Mouse (Mus musculus) neural tube, embryonic 13.5 days (tissue): ENCODE measurements around the gene Plxna4. TPM values are rescaled to one million over a fixed set of nuclear protein-coding genes. Genes with fewer than 3 reads are reported as not detected.

Source experiments
- ATAC-seq: fragments of 200-750 bp; cut with Nextera tagmentation; 2 replicates; pipeline ENCODE4 v1.8.0; 2017; ENCODE audit warnings: low read depth, mild to moderate bottlenecking, moderate TSS enrichment, moderate library complexity
- H3K27ac ChIP-seq: fragments of 300-500 bp; sonication (generic); replicated peaks from 2 replicates; pipeline ENCODE4 v1.5.1; 2015; ENCODE audit warnings: moderate library complexity, mild to moderate bottlenecking, inconsistent platforms
- H3K27me3 ChIP-seq: fragments of 300-500 bp; sonication (generic); 2 replicates; pipeline ENCODE4 v1.6.1; 2015; ENCODE audit warnings: mild to moderate bottlenecking, inconsistent platforms
- H3K36me3 ChIP-seq: fragments of 300-500 bp; sonication (generic); 2 replicates; pipeline ENCODE4 v1.6.1; 2015; ENCODE audit warnings: mild to moderate bottlenecking, inconsistent platforms
- H3K4me1 ChIP-seq: fragments of 300-500 bp; sonication (generic); replicated peaks from 2 replicates; pipeline ENCODE4 v1.6.1; 2015; ENCODE audit warnings: inconsistent platforms
- H3K4me2 ChIP-seq: fragments of 300-500 bp; sonication (generic); 2 replicates; pipeline ENCODE4 v1.6.1; 2015; ENCODE audit warnings: inconsistent platforms, mild to moderate bottlenecking, moderate library complexity
- H3K4me3 ChIP-seq: fragments of 300-500 bp; sonication (generic); 2 replicates; pipeline ENCODE4 v1.5.1; 2015; ENCODE audit warnings: mild to moderate bottlenecking, inconsistent platforms
- H3K9ac ChIP-seq: fragments of 300-500 bp; sonication (generic); 2 replicates; pipeline ENCODE4 v1.6.1; 2015; ENCODE audit warnings: moderate library complexity, mild to moderate bottlenecking, inconsistent platforms
- H3K9me3 ChIP-seq: fragments of 300-500 bp; sonication (generic); 2 replicates; pipeline ENCODE4 v1.6.1; 2016; ENCODE audit warnings: inconsistent platforms
- WGBS: fragments of 180-500 bp; shearing (Covaris S2); methylation state at CpG from one replicate; pipeline ENCODE4 v1.1.7; 2015; 5-methylcytosine and 5-hydroxymethylcytosine counted together
- polyA plus RNA-seq: library from polyadenylated mRNA; unstranded; fragments of >200 nt; fragmentation: Nextera tagmentation; extraction: Ambion mirVana; gene quantifications from 2 replicates; pipeline ENCODE4 v1.2.1, GENCODE M21; 2015

Gene Plxna4
- polyA plus RNA-seq, 1 experiment from 2014 or later, result 17.1 TPM

DNA sequence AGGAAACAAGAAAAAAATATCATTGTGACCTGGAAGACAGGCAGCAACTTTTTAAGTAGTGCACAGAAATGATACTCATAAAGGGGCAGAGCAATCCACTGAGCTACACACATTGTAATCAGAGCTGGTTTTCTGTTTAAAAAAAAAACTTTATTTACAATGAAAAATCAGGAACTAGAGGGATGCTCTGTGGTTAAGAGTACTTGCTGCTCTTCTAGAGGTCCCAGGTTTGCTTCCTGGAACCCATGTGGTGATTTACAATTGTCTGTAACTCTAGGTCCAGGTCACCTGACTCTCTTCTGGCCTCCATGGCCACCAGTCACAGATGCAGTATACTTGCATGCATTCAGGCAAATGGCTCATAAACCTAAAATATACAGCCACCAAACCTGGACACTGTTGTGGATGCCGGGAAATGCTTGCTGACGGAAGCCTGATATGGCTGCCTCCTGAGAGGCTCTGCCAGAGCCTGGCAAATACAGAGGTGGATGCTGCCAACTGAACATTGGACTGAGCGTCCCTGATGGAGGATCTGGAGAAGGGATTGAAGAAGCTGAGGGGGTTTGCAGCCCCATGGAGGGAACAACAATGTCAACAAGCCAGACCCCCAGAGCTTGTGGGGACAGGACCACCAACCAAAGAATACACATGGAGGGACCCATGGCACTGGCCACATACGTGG, 465.3 kb downstream of the Plxna4 start:
- no peaks in the 10 kb centered on the region for H3K4me1 ChIP-seq
- no peak overlapping the region for H3K27ac ChIP-seq
- 91% methylated on average over 4 of the region's 4 CpGs for WGBS
- no peak for ATAC-seq
- no peak overlapping the region for H3K9ac ChIP-seq
- H3K4me2 ChIP-seq, result no peak overlapping the region
- H3K36me3 ChIP-seq, result no peaks in the 10 kb centered on the region
- no peaks in the 10 kb centered on the region for H3K27me3 ChIP-seq
- H3K9me3 ChIP-seq, result no peaks in the 10 kb centered on the region
- no peak overlapping the region for H3K4me3 ChIP-seq

DNA sequence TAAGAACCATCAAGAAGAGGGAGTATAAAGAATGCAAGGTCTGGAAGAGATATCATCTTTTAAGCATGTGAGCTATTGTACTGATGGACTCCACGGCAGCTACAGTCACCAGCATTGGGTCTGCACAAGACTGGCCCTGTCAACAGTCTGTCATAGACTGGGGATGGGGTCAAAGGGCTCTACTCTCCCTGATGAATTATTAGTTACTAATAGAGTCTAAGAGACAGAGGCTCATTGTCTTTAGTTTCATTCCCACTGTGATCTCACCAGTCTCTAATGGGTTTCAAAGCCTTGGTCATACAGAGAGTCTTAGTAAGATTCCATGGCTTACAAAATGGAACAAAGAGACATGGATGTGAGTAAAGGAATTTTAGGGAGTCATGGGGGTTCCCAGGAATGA, 467.1 kb downstream of the Plxna4 start:
- ATAC-seq, result no peak
- 59% methylated on average over 1 of the region's 1 CpGs for WGBS
- H3K4me3 ChIP-seq, result no peak overlapping the region
- no peak overlapping the region for H3K4me2 ChIP-seq
- no peak overlapping the region for H3K9ac ChIP-seq
- no peaks in the 10 kb centered on the region for H3K36me3 ChIP-seq
- no peaks in the 10 kb centered on the region for H3K9me3 ChIP-seq
- H3K27me3 ChIP-seq, result no peaks in the 10 kb centered on the region
- H3K4me1 ChIP-seq, result no peaks in the 10 kb centered on the region
- no peak overlapping the region for H3K27ac ChIP-seq

DNA sequence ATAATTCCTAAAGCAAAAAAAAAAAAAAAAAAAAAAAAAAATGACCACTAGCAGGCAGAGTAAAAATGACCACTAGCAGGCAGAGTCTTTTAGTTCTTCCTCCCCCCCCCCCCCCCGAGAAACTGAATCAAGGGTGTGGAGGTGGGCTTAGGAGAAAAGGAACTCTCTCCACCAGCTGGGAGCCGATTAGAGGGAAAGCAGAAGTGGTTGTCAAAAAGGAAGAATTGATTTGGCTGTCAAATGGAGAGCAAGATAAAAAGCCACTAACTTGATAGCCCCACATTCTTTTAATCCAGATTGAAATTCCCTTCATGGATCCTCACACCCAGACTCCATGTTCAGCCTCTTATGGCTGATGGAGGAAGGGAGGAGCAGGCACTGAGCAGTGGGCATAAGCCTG, 478.8 kb downstream of the Plxna4 start:
- 55% methylated on average over 2 of the region's 2 CpGs for WGBS
- ATAC-seq, result no peak
- no peak overlapping the region for H3K27ac ChIP-seq

DNA sequence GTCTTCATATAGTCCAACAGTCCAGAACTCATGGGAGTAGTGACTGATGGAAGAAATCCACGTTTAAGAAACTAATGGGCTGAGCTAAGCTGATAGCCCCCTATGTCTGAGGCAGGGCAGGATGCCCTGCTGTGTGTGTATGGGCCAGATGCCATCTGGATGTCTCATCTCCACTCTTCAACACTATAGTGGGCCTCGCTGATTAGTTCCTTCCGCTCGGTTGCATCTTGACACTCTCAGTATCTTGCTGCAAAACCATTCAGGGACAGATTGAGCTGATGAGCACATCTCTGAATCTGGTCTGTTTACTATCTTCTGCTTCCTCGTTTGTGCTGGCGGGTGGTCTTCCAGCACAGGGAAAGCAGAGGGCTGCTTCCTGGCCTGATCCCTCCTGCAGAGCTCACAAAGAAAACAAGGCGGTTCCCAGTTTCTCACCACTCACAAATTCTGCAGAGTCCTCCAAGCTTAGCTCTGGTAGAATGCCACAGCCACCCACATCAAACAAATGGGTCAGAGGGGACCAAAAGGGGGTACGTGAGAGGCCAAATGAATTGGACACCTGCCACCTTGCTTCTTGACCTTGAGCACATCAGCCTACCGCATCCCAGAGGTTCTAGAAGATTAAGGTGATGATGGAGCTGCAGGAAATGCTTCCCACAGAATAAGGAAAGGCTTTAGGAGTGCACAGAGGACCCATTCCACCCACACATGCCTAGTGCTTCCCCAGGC, 482.3 kb downstream of the Plxna4 start:
- no peaks in the 10 kb centered on the region for H3K9me3 ChIP-seq
- no peak for ATAC-seq
- H3K4me1 ChIP-seq, result peaks cover 12% of the 10 kb centered on the region
- no peaks in the 10 kb centered on the region for H3K27me3 ChIP-seq
- no peak overlapping the region for H3K4me3 ChIP-seq
- H3K36me3 ChIP-seq, result no peaks in the 10 kb centered on the region
- H3K27ac ChIP-seq, result no peak overlapping the region
- H3K4me2 ChIP-seq, result no peak overlapping the region
- no peak overlapping the region for H3K9ac ChIP-seq
- WGBS, result 51% methylated on average over 9 of the region's 9 CpGs

More for the DNA sequence above, 478.8 kb downstream of the Plxna4 start:
- H3K4me3 ChIP-seq, result no peak overlapping the region
- no peak overlapping the region for H3K9ac ChIP-seq
- no peaks in the 10 kb centered on the region for H3K36me3 ChIP-seq
- no peak overlapping the region for H3K4me2 ChIP-seq
- no peaks in the 10 kb centered on the region for H3K27me3 ChIP-seq
- peaks cover 12% of the 10 kb centered on the region for H3K4me1 ChIP-seq
- no peaks in the 10 kb centered on the region for H3K9me3 ChIP-seq
